Mouse (Mus musculus) forebrain, embryonic 11.5 days (tissue): ENCODE measurements around the gene Hist1h3f. TPM values are rescaled to one million over a fixed set of nuclear protein-coding genes. Genes with fewer than 3 reads are reported as not detected.
A peak's percentile ranks its signal among the peaks of the same experiment; 100 is the strongest.

Source experiments
- ATAC-seq: fragments of 200-750 bp; cut with Nextera tagmentation; replicated peaks from 2 replicates; pipeline ENCODE4 v1.8.0; 2017; ENCODE audit warnings: moderate TSS enrichment; ENCODE audit not compliant: low FRiP score
- DNase-seq: peaks from one replicate; pipeline ENCODE4 v3.0.0-alpha.2; 2017; ENCODE audit warnings: low spot score
- H3K27ac ChIP-seq: fragments of 300-500 bp; sonication (generic); 2 replicates; pipeline ENCODE4 v1.5.1; 2014; ENCODE audit warnings: low read depth, low read length
- H3K27me3 ChIP-seq: fragments of 300-500 bp; sonication (generic); 2 replicates; pipeline ENCODE4 v1.6.1; 2014; ENCODE audit warnings: mild to moderate bottlenecking, low read length, mixed read lengths; ENCODE audit not compliant: control insufficient read depth, insufficient read depth
- H3K36me3 ChIP-seq: fragments of 300-500 bp; sonication (generic); 2 replicates; pipeline ENCODE4 v1.6.1; 2014; ENCODE audit warnings: mild to moderate bottlenecking, low read length, moderate library complexity, mixed read lengths; ENCODE audit not compliant: control insufficient read depth, insufficient read depth
- H3K4me1 ChIP-seq: fragments of 300-500 bp; sonication (generic); replicated peaks from 2 replicates; pipeline ENCODE4 v1.6.1; 2014; ENCODE audit warnings: low read length, mixed read lengths; ENCODE audit not compliant: control insufficient read depth, insufficient read depth
- H3K4me2 ChIP-seq: fragments of 300-500 bp; sonication (generic); 2 replicates; pipeline ENCODE4 v1.6.1; 2014; ENCODE audit warnings: low read depth, mild to moderate bottlenecking, low read length, moderate library complexity, mixed read lengths; ENCODE audit not compliant: severe bottlenecking
- H3K4me3 ChIP-seq: fragments of 300-500 bp; sonication (generic); 2 replicates; pipeline ENCODE4 v1.5.1; 2014; ENCODE audit warnings: low read depth, low read length
- H3K9ac ChIP-seq: fragments of 300-500 bp; sonication (generic); 2 replicates; pipeline ENCODE4 v1.6.1; 2014; ENCODE audit warnings: low read length
- H3K9me3 ChIP-seq: fragments of 300-500 bp; sonication (generic); 2 replicates; pipeline ENCODE4 v1.6.1; 2016; ENCODE audit warnings: low read length, mixed read lengths; ENCODE audit not compliant: control insufficient read depth
- WGBS: fragments of 180-500 bp; shearing (Covaris S2); extraction: QIAGEN DNeasy Blood & Tissue Kit; methylation state at CpG from one replicate; pipeline ENCODE4 v1.1.7; 2014; 5-methylcytosine and 5-hydroxymethylcytosine counted together
- polyA plus RNA-seq: library from polyadenylated mRNA; unstranded; fragments of >200 nt; fragmentation: Nextera tagmentation; extraction: Ambion mirVana; gene quantifications from 2 replicates; pipeline ENCODE4 v1.2.1, GENCODE M21; 2014

Hist1h3f gene
- polyA plus RNA-seq, 1 experiment from 2014 or later: 1.4 TPM

DNA sequence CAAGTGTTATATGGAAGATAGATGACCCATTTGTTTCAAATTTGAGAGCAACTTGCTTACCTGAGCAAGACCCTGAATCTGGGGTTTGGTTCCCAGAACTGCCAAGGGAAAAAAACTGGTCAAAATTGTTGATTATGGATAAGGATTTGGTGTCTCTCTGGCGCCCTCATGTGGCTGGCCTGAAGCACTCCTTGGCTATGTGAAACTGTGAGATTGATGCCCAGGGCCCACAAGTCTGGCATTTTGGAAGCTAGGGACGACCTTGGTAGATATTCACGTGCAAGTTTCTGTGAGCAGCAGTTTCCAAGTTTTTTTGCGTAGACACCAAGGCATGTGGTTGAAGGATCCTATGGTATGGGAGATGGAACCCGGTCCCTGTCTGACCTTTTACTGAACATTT is 19.2 kb upstream of the Hist1h3f start:
- peak; percentile 48; the same call in 1 of the 2 replicates for ATAC-seq
- Histone ChIP-seq H3K9me3 (no peaks in the 10 kb centered on the region), H3K4me3 (no peak overlapping the region)

DNA sequence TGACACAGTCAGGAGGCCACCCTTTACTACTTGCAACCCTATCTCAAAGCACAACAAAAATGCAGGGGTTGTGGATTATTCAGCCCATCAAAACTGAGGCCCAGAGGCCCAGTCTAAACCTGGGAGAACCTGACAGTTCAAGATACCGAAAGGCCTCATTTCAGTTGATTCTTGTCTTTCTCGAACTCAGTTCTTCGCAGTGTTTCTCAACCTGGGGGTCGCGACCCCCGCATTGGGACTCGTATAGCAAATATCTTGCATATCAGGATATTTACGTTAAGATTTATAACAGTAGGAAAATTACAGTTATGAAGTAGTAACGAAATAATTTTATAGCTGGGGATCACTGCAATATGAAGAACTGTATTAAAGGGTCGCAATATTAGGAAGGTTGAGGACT is 18.0 kb upstream of the Hist1h3f start:
- peak overlapping the region; percentile 37 for H3K9ac ChIP-seq
- H3K27me3 ChIP-seq: no peaks in the 10 kb centered on the region
- H3K4me2 ChIP-seq: peak overlapping the region; percentile 45
- ATAC-seq: no peak
- H3K9me3 ChIP-seq: no peaks in the 10 kb centered on the region
- no peaks in the 10 kb centered on the region for H3K36me3 ChIP-seq
- DNase-seq: peak; percentile 72
- 0 out of 2 replicates have a peak, but pooled peaks cover 2% of the 10 kb centered on the region for H3K4me1 ChIP-seq
- WGBS: 2% methylated on average over 10 of the region's 10 CpGs
- H3K27ac ChIP-seq: no peak overlapping the region
- H3K4me3 ChIP-seq: peak overlapping the region; percentile 31

More for the DNA sequence above, 19.2 kb upstream of the Hist1h3f start:
- H3K27ac ChIP-seq: no peak overlapping the region
- DNase-seq: peak; percentile 94
- H3K27me3 ChIP-seq: no peaks in the 10 kb centered on the region
- no peak overlapping the region for H3K4me2 ChIP-seq
- 6% methylated on average over 5 of the region's 5 CpGs for WGBS
- H3K36me3 ChIP-seq: no peaks in the 10 kb centered on the region
- 0 out of 2 replicates have a peak, but pooled peaks cover 2% of the 10 kb centered on the region for H3K4me1 ChIP-seq
- H3K9ac ChIP-seq: no peak overlapping the region

DNA sequence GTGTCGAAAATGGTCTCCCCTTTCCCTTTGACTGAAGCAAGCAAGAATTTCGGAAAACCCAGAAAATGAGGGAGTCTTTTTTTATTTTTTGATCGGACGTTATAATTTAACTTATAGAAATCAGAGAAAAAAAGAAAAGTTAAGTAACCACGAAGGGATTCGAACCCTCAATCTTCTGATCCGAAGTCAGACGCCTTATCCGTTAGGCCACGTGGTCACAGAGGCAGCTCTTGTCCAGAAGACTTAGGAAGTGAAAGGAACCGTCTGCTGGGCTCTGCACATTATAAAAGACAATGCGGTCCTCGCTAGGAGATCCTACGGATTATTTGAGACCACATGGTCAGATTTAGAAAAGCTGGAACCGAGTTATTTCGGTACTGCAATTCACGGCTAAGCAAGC is 17.5 kb upstream of the Hist1h3f start:
- H3K27me3 ChIP-seq: no peaks in the 10 kb centered on the region
- H3K36me3 ChIP-seq: no peaks in the 10 kb centered on the region
- under 1% methylated on average over 17 of the region's 17 CpGs for WGBS
- DNase-seq (peak; percentile 94), ATAC-seq (peak; percentile 47)
- H3K9me3 ChIP-seq: no peaks in the 10 kb centered on the region
- 0 out of 2 replicates have a peak, but pooled peaks cover 2% of the 10 kb centered on the region for H3K4me1 ChIP-seq
- peak overlapping the region; percentile 31 for H3K4me3 ChIP-seq
- 0 out of 2 replicates have a peak overlapping the region, but pooled peaks have one; percentile 25 for H3K27ac ChIP-seq
- H3K4me2 ChIP-seq: peak overlapping the region; percentile 45
- H3K9ac ChIP-seq: peak overlapping the region; percentile 31; the same call in 1 of the 2 replicates

DNA sequence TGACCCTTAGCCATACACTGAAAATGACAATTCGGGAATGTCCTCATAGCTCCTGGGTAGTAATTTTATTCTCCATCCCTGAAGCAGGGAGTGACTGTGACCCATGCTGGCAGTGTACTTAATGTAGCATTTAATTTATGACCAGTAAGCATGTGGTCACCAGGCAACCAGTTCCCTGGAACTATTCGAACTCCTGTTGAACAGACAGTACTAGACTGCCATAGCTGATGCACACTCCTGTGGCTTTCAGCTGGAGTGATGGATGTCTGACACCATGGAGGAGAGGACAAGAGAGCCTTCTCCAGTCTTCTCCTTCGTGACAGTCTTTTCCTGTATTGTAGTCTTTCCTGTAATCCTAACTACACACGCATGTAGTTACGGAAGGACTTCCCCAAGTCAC is 14.8 kb upstream of the Hist1h3f start:
- H3K4me1 ChIP-seq: peaks cover 5% of the 10 kb centered on the region; the same call in 1 of the 2 replicates
- H3K4me2 ChIP-seq: 0 out of 2 replicates have a peak overlapping the region, but pooled peaks have one; percentile 18
- H3K9ac ChIP-seq: peak overlapping the region; percentile 8; the same call in 1 of the 2 replicates
- H3K27me3 ChIP-seq: no peaks in the 10 kb centered on the region
- H3K9me3 ChIP-seq: no peaks in the 10 kb centered on the region
- DNase-seq (no peak), ATAC-seq (no peak)
- H3K36me3 ChIP-seq: no peaks in the 10 kb centered on the region
- H3K4me3 ChIP-seq: no peak overlapping the region
- H3K27ac ChIP-seq: no peak overlapping the region
- WGBS: 88% methylated on average over 5 of the region's 5 CpGs

DNA sequence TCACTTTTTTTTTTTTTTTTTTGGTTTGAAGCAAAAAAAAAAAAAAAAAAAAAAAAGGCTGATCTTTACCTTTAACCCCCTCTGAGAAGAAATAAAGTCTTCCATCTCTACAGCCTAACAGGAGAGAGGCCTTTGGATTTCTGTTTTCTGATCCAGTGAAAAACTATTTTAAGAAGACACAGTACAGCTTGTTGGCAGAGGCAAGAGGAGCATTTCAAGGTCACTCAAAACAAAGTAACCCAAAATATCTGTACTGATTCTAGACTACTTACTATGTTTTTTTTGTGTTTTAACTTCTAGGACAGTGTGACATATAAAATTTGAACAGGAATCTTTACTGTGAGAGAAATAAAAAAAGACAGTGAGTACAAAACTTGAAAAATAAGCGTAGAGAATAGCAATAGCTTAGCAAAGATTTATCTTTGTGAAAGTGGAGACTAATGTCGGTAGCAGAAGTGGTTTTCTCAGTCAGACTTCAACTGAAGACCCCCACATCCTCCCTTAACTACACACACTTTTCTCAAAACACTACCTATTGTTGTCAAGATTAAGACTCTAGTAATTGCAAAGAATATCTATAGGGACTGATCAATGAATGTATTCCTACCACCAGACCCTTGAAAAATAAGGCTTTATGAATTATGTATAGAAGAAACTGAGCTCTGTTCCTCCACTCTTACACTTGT is 14.2 kb upstream of the Hist1h3f start:
- H3K4me3 ChIP-seq: peak overlapping the region; percentile 57
- no peaks in the 10 kb centered on the region for H3K36me3 ChIP-seq
- no peak for DNase-seq
- peak overlapping the region; percentile 99 for H3K27ac ChIP-seq
- ATAC-seq: no peak
- peak overlapping the region; percentile 96 for H3K9ac ChIP-seq
- WGBS: 36% methylated on average over 2 of the region's 2 CpGs
- peak overlapping the region; percentile 52 for H3K4me2 ChIP-seq
- no peaks in the 10 kb centered on the region for H3K9me3 ChIP-seq
- H3K27me3 ChIP-seq: no peaks in the 10 kb centered on the region
- peaks cover 5% of the 10 kb centered on the region; the same call in 1 of the 2 replicates for H3K4me1 ChIP-seq

DNA sequence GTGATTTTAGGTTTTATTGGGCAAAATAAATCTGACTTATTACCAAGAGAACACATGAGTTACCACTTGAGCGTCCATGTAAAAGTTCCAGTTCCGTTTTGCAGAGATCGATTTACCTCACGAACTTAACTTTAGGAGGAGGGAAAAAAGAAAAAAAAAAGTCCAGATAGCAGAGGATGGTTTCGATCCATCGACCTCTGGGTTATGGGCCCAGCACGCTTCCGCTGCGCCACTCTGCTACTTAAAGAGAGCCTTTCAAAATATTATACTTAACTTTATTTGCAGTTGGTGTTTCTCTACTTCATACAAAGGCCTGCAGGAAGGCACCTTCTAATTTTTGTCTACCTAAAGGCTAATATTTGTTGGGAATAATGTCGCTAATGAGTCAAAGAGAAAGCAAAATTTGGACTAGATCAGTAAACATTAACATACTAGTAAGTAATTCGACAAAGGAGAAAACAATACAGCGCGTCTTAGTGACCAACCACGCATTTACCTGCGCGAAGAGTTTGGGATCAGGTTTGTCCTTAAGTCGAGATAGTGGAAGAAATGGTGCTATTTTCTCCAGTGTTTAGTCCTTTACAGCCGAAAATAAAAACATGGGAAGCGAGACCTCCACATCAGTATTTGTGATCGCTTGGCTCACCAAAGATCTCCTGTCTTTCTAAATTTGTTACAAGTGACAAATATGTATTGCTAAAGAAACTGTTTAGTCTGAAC is 13.5 kb upstream of the Hist1h3f start:
- H3K4me2 ChIP-seq: peak overlapping the region; percentile 52
- H3K4me3 ChIP-seq: peak overlapping the region; percentile 57
- peak overlapping the region; percentile 99 for H3K27ac ChIP-seq
- H3K9ac ChIP-seq: peak overlapping the region; percentile 96
- H3K9me3 ChIP-seq: no peaks in the 10 kb centered on the region
- under 1% methylated on average over 20 of the region's 20 CpGs for WGBS
- no peak for ATAC-seq
- no peaks in the 10 kb centered on the region for H3K27me3 ChIP-seq
- H3K36me3 ChIP-seq: no peaks in the 10 kb centered on the region
- H3K4me1 ChIP-seq: peaks cover 3% of the 10 kb centered on the region; the same call in 1 of the 2 replicates
- peak; percentile 74 for DNase-seq

DNA sequence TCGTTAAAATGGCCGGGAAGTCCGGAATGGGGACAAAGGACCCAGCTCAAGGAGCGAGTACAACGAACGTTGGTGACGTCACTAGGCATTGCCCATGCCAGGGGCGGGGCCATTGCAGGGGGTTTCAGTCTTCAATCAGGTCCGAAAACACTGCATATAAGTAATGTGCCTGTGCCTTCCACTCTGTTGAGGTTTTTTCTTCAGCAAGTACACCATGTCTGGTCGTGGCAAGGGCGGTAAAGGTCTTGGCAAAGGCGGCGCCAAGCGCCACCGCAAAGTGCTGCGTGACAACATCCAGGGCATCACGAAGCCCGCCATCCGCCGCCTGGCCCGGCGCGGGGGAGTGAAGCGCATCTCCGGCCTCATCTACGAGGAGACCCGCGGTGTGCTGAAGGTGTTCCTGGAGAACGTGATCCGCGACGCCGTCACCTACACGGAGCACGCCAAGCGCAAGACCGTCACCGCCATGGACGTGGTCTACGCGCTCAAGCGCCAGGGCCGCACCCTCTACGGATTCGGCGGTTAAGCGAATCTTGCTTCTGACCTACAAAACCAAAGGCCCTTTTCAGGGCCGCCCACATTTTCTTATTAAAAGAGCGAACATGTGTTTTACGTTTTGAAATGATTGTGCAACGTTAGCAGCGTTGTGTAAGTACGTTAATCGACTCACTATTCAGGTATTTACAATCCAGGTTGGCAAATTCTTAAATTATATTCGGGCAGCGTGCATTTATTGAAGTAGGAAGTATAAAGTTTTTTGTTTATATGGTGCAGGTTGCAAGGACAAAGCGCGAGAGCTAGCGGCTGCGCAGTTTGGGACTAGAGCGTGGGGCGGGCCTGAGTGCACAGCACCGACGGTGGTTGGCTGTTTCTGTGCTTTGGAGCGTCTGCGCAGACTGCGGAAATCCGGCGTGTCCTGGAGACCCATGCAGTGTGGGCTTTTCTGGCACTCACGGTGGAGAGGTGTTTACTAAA is 12.7 kb upstream of the Hist1h3f start, which contains the start of gene Hist1h4h:
Gene Hist1h4h, plus strand, starts transcription at position 150 of the 975 bp plus-strand sequence.
- DNase-seq (peak; percentile 98), ATAC-seq (peak; percentile 79)
- under 1% methylated on average over 56 of the region's 70 CpGs for WGBS
- peak within 1 kb of the TSS; percentile 99 for H3K27ac ChIP-seq
- H3K27me3 ChIP-seq: no peaks in the 10 kb centered on the region
- no peaks in the 10 kb centered on the region for H3K36me3 ChIP-seq
- H3K4me2 ChIP-seq: peak within 1 kb of the TSS; percentile 52
- H3K4me1 ChIP-seq: peaks cover 3% of the 10 kb centered on the region; the same call in 1 of the 2 replicates
- H3K9me3 ChIP-seq: no peaks in the 10 kb centered on the region
- peak within 1 kb of the TSS; percentile 96 for H3K9ac ChIP-seq
- H3K4me3 ChIP-seq: peak within 1 kb of the TSS; percentile 57
